Mouse (Mus musculus): ENCODE results near the gene Ank3.

The Ank3 gene

GRCm38 (mm10) chr10:69594186-69595131 lies 195.9 kb downstream of the Ank3 start:
- TF ChIP-seq CTCF (conservative IDR thresholded peaks at IDR 0.05; ENCODE audit: low read length): no peak
- TF ChIP-seq NANOG (IDR thresholded peaks at IDR 0.05; ENCODE audit: borderline replicate concordance, low read length): no peak
- no peak for TF ChIP-seq POU5F1 (IDR thresholded peaks at IDR 0.05; ENCODE audit: borderline replicate concordance, low read length)
- Histone ChIP-seq H3K9me3 (ENCODE audit: low read length) (peaks cover 5% of the 10 kb centered on the region; the same call in 1 of the 2 replicates), H3K4me1 (replicated peaks; ENCODE audit: low read depth, low read length) (peaks cover 13% of the 10 kb centered on the region; the same call in 1 of the 2 replicates), H3K4me3 (replicated peaks; ENCODE audit: low read length) (no peak overlapping the region), H3K27me3 (ENCODE audit: insufficient read depth, low read length) (no peaks in the 10 kb centered on the region), H3K36me3 (ENCODE audit: insufficient read depth, low read length) (no peaks in the 10 kb centered on the region)

- H3K4me3 ChIP-seq (replicated peaks; ENCODE audit: low read length): no peak overlapping the region
- no peaks in the 10 kb centered on the region for H3K27me3 ChIP-seq (ENCODE audit: insufficient read depth, low read length)
- H3K9me3 ChIP-seq (ENCODE audit: low read length): peaks cover 5% of the 10 kb centered on the region; the same call in 1 of the 2 replicates
- TF ChIP-seq NANOG (IDR thresholded peaks at IDR 0.05; ENCODE audit: borderline replicate concordance, low read length) (no peak), POU5F1 (IDR thresholded peaks at IDR 0.05; ENCODE audit: borderline replicate concordance, low read length) (no peak), CTCF (conservative IDR thresholded peaks at IDR 0.05; ENCODE audit: low read length) (no peak)
- H3K4me1 ChIP-seq (replicated peaks; ENCODE audit: low read depth, low read length): peaks cover 13% of the 10 kb centered on the region; the same call in 1 of the 2 replicates
- no peaks in the 10 kb centered on the region for H3K36me3 ChIP-seq (ENCODE audit: insufficient read depth, low read length)
Observed at GRCm38 (mm10) chr10:69595487-69595886, 196.9 kb downstream of the Ank3 start.

- TF ChIP-seq POU5F1 (IDR thresholded peaks at IDR 0.05; ENCODE audit: borderline replicate concordance, low read length) (no peak), NANOG (IDR thresholded peaks at IDR 0.05; ENCODE audit: borderline replicate concordance, low read length) (no peak), CTCF (conservative IDR thresholded peaks at IDR 0.05; ENCODE audit: low read length) (no peak)
- H3K4me1 ChIP-seq (replicated peaks; ENCODE audit: low read depth, low read length): 0 out of 2 replicates have a peak, but pooled peaks cover 2% of the 10 kb centered on the region
- no peak overlapping the region for H3K4me3 ChIP-seq (replicated peaks; ENCODE audit: low read length)
- H3K27me3 ChIP-seq (ENCODE audit: insufficient read depth, low read length): no peaks in the 10 kb centered on the region
- no peaks in the 10 kb centered on the region for H3K9me3 ChIP-seq (ENCODE audit: low read length)
- H3K36me3 ChIP-seq (ENCODE audit: insufficient read depth, low read length): no peaks in the 10 kb centered on the region
Observed at GRCm38 (mm10) chr10:69601471-69601870, 202.9 kb downstream of the Ank3 start.

GRCm38 (mm10) chr10:69602711-69603110 lies 204.1 kb downstream of the Ank3 start:
- H3K9me3 ChIP-seq (ENCODE audit: low read length): no peaks in the 10 kb centered on the region
- no peaks in the 10 kb centered on the region for H3K27me3 ChIP-seq (ENCODE audit: insufficient read depth, low read length)
- TF ChIP-seq CTCF (conservative IDR thresholded peaks at IDR 0.05; ENCODE audit: low read length) (no peak), POU5F1 (IDR thresholded peaks at IDR 0.05; ENCODE audit: borderline replicate concordance, low read length) (no peak), NANOG (IDR thresholded peaks at IDR 0.05; ENCODE audit: borderline replicate concordance, low read length) (no peak)

GRCm38 (mm10) chr10:69604609-69605008 lies 206.0 kb downstream of the Ank3 start:
- Histone ChIP-seq H3K27me3 (ENCODE audit: insufficient read depth, low read length) (no peaks in the 10 kb centered on the region), H3K9me3 (ENCODE audit: low read length) (no peaks in the 10 kb centered on the region), H3K4me1 (replicated peaks; ENCODE audit: low read depth, low read length) (0 out of 2 replicates have a peak, but pooled peaks cover 2% of the 10 kb centered on the region), H3K4me3 (replicated peaks; ENCODE audit: low read length) (no peak overlapping the region), H3K36me3 (ENCODE audit: insufficient read depth, low read length) (no peaks in the 10 kb centered on the region)
- TF ChIP-seq POU5F1 (IDR thresholded peaks at IDR 0.05; ENCODE audit: borderline replicate concordance, low read length) (no peak), CTCF (conservative IDR thresholded peaks at IDR 0.05; ENCODE audit: low read length) (no peak), NANOG (IDR thresholded peaks at IDR 0.05; ENCODE audit: borderline replicate concordance, low read length) (no peak)

More at GRCm38 (mm10) chr10:69602711-69603110, 204.1 kb downstream of the Ank3 start:
- Histone ChIP-seq H3K4me1 (replicated peaks; ENCODE audit: low read depth, low read length) (0 out of 2 replicates have a peak, but pooled peaks cover 2% of the 10 kb centered on the region), H3K4me3 (replicated peaks; ENCODE audit: low read length) (no peak overlapping the region), H3K36me3 (ENCODE audit: insufficient read depth, low read length) (no peaks in the 10 kb centered on the region)

GRCm38 (mm10) chr10:69605211-69605610 lies 206.6 kb downstream of the Ank3 start:
- Histone ChIP-seq H3K27me3 (ENCODE audit: insufficient read depth, low read length) (no peaks in the 10 kb centered on the region), H3K4me1 (replicated peaks; ENCODE audit: low read depth, low read length) (0 out of 2 replicates have a peak, but pooled peaks cover 2% of the 10 kb centered on the region), H3K4me3 (replicated peaks; ENCODE audit: low read length) (no peak overlapping the region), H3K9me3 (ENCODE audit: low read length) (no peaks in the 10 kb centered on the region), H3K36me3 (ENCODE audit: insufficient read depth, low read length) (no peaks in the 10 kb centered on the region)
- TF ChIP-seq CTCF (conservative IDR thresholded peaks at IDR 0.05; ENCODE audit: low read length): no peak
- TF ChIP-seq NANOG (IDR thresholded peaks at IDR 0.05; ENCODE audit: borderline replicate concordance, low read length): no peak
- no peak for TF ChIP-seq POU5F1 (IDR thresholded peaks at IDR 0.05; ENCODE audit: borderline replicate concordance, low read length)

- Histone ChIP-seq H3K27me3 (ENCODE audit: insufficient read depth, low read length) (no peaks in the 10 kb centered on the region), H3K4me1 (replicated peaks; ENCODE audit: low read depth, low read length) (0 out of 2 replicates have a peak, but pooled peaks cover 2% of the 10 kb centered on the region), H3K36me3 (ENCODE audit: insufficient read depth, low read length) (no peaks in the 10 kb centered on the region), H3K4me3 (replicated peaks; ENCODE audit: low read length) (no peak overlapping the region), H3K9me3 (ENCODE audit: low read length) (no peaks in the 10 kb centered on the region)
- no peak for TF ChIP-seq NANOG (IDR thresholded peaks at IDR 0.05; ENCODE audit: borderline replicate concordance, low read length)
- TF ChIP-seq CTCF (conservative IDR thresholded peaks at IDR 0.05; ENCODE audit: low read length): peak; percentile 49
Observed at GRCm38 (mm10) chr10:69607611-69608119, 209.1 kb downstream of the Ank3 start.

- Histone ChIP-seq H3K4me3 (replicated peaks; ENCODE audit: low read length) (no peak overlapping the region), H3K27me3 (ENCODE audit: insufficient read depth, low read length) (no peaks in the 10 kb centered on the region), H3K9me3 (ENCODE audit: low read length) (no peaks in the 10 kb centered on the region), H3K4me1 (replicated peaks; ENCODE audit: low read depth, low read length) (no peaks in the 10 kb centered on the region), H3K36me3 (ENCODE audit: insufficient read depth, low read length) (no peaks in the 10 kb centered on the region)
- TF ChIP-seq NANOG (IDR thresholded peaks at IDR 0.05; ENCODE audit: borderline replicate concordance, low read length) (no peak), POU5F1 (IDR thresholded peaks at IDR 0.05; ENCODE audit: borderline replicate concordance, low read length) (no peak), CTCF (conservative IDR thresholded peaks at IDR 0.05; ENCODE audit: low read length) (no peak)
Observed at GRCm38 (mm10) chr10:69611314-69611713, 212.7 kb downstream of the Ank3 start.

Measured in E14TG2a.4 (cell line).